Mouse (Mus musculus) liver, embryonic 14.5 days (tissue): ENCODE results near the gene Srrm4.
A peak's percentile ranks its signal among the peaks of the same experiment; 100 is the strongest.

Experiments used
- CTCF ChIP-seq: IDR thresholded peaks from 2 replicates; pipeline ENCODE4 v1.5.1; 2016; ENCODE audit warnings: antibody characterized with exemption, low read depth, control low read depth
- EP300 ChIP-seq: IDR thresholded peaks from 2 replicates; pipeline ENCODE4 v1.6.1; 2016; ENCODE audit warnings: antibody characterized with exemption, low read depth

DNA sequence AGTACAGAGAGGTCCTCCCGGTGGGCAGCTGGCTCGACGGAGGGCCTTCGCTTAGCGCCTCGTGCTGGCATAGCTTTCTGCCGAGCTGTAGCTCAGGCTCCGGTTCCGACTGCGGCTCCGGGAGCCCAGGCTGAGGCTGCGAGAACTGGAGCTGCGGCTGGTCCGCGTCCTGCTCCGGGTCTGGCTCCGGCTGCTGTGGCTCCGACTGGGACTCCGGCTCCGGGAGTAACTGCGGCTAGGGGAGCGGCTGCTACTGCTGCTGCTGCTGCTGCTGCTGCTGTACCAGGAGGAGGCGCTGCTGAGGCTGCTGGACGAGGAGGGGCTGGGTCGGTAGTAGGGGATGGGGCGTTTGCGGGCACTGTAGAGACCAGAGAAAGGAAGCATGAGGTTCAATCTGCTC lies 147.1 kb downstream of the Srrm4 start:
- TF ChIP-seq CTCF (peak; percentile 58), EP300 (no peak)
